Mouse (Mus musculus) gonadal fat pad, adult 2 months (tissue): ENCODE results near the gene Sntb2. TPM values are rescaled to one million over a fixed set of nuclear protein-coding genes. Genes with fewer than 3 reads are reported as not detected.
A peak's percentile ranks its signal among the peaks of the same experiment; 100 is the strongest.
"Not testable (repeated sequence)": the region's sequence is repeated elsewhere in the genome, so short reads cannot be mapped to it uniquely, and the experiment has no call there.

Experiments
- DNase-seq: peaks from one replicate; pipeline ENCODE4 v3.0.0-alpha.2; 2012; ENCODE audit warnings: low read depth
- polyA plus RNA-seq: library from polyadenylated mRNA; depleted of rRNA; stranded (reverse); fragments of >200 nt; gene quantifications from 2 replicates; pipeline ENCODE4 v1.2.3, GENCODE M21; 2012; rRNA removed

The Sntb2 gene
- polyA plus RNA-seq, 1 experiment, result 8.4 TPM

DNA sequence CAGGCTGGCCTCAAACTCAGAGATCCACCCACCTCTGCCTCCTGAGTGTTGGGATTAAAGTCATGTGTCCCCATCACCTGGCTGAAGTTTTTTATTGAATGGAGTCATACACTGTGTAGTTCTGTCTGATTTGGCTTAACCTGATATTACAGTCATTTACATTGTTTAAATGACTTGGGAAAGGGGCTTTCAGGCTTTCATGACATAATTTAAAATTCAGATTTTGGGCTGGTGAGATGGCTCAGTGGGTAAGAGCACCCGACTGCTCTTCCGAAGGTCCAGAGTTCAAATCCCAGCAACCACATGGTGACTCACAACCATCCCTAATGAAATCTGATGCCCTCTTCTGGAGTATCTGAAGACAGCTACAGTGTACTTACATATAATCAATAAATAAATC, 98.1 kb downstream of the Sntb2 start:
- not testable (repeated sequence) for DNase-seq

DNA sequence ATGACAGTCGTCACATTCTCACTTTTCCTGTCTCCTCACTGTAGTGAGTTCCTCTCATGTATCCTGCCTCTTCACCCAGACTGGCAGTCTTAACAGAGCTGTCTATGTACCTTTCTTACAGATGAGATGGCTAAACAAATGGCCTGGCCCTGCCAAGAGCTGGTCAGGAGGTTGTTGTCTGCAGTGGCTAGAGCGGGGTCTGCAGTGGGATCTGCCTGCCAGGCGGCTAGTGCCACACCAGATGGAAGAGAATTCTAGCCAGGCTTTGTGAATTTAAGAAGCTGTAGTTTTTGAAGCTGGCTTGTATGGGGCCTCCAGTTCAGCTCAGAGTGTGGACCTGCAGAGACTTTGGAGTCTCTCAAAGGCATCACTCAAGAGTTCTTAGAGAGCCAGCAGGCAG, 100.1 kb downstream of the Sntb2 start:
- no peak for DNase-seq

- no peak for DNase-seq
Observed at GRCm38 (mm10) chr8:107036626-107037025, 101.1 kb downstream of the Sntb2 start.

GRCm38 (mm10) chr8:107040632-107041031, 105.1 kb downstream of the Sntb2 start:
- DNase-seq, result no peak

DNA sequence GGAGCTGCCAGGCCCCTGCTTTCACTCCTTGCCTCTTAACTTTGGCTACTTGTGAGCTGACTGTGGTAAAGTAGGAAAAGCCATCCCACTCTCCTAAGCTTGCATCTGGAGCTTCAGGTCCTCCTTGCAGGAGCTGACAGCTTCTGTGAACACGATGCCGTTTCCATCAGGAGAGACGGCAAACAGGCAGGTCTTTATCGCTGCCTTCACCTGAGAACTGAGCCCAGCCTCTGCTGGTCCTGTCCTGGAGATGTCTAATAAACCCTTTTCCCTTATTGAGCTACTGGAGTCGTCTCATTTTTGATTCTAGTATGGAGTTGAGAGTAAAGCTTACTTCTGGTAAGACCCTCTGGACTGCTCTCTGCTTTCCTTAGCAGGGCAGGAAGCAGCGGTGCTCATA, 109.9 kb downstream of the Sntb2 start:
- DNase-seq, result no peak

DNA sequence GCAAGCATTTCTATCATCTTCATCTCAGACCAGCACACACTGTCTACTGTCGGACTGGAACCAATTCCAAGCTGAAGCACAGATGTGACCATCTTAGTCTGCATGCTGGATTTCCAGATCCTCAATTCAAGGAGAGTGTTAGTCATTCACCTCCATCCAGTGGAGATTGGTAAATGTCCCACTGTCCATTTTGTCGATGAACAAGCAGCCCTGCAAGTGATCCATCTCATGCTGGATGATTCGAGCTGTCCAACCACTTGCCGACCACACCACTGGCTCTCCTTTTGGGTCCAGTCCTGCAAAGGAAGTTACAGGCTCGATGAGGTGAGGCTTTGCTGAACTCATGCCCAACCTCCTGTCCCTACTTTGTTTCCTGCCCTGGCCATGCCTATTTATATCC, 111.4 kb downstream of the Sntb2 start:
- DNase-seq, result no peak

- DNase-seq, result no peak
Observed at GRCm38 (mm10) chr8:107048061-107048941, 112.8 kb downstream of the Sntb2 start, which contains the start of gene Pdf. Pdf (minus strand) TSS chr8:107048614.

DNA sequence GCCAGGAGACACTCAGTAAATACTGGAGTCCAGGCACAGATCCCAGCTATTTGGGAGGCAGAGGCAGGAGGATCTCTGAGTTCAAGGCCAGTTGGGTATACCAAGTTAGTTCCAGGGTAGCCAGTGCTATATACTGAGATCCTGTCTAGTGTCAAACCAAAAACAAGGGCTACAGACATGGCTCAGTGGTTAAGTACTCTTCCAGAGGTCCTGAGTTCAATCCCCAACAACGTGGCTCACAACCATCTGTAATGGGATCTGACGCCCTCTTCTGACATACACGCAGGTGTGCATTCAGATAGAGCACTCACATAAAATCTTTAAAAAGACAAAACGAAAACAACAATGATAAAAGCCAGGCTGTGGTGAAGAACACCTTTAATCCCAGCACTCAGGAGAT, 113.9 kb downstream of the Sntb2 start:
- DNase-seq, result no peak

DNA sequence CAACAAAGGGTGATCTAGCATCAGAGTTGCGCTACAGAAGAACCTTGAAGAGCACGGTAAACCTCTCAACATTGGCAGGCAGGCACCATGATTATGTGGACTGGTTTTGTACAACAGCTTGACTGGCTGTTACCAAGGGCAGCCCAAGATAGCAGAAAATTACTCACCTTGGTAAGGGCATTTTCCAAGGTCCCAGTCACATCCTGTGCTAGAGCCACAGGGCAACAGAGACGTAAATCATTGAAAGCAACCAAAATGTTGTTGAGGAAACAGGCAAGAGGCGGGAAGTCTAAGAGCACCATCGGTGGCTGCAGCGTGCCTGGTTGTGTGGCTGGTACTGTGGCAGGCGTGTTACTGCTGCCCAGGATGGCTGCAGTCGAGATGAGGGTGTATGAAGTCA, 116.5 kb downstream of the Sntb2 start:
- no peak for DNase-seq

DNA sequence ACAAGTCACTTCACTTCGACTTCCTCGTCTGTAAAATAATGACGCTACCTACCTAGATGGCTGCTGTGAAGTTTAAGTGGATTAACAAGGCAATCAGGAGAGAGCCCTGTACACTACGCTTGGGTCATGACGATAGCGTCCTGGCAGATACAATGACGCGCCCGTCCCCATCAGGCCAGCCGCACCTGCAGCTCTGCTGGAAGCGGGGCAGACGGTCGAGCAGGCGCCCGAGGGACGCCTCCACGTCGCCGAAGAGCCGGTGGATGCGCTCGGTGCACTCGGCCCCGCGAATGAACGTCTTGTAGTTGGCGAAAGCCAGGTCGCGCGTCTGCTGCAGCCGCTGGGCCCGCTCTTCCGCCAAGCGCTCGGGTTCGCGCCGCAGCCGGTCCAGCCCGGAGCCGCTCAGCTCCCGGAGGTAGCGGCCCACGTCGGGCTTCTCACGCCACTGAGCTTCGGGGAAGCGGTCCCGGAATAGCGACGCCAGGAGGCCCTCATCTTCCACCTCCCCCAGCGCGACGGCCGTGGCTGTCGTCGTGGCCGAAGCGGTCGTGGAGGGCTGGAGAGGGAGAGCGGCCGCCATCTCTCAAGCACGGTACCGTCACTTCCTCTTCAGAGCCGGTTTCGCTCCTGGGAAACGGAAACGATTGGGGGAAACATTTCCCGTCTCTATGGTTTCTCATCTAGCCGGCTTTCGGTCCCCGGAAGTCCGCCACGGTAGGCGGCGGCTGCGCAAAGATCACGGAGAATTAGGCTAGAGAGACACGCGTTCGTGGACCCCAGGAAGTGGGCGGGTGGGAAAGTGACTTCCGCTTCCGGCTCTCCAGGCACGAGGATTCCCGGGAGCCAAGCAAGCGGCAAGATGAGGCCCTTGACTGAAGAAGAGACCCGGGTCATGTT, 120.8 kb downstream of the Sntb2 start, which contains the start of the genes Cog8 and Nip7:
Gene Cog8, minus strand, starts transcription at position 614 of the 897 bp plus-strand sequence.
Gene Nip7, plus strand, starts transcription at position 802 of the 897 bp plus-strand sequence.
- DNase-seq, result peak; percentile 81

DNA sequence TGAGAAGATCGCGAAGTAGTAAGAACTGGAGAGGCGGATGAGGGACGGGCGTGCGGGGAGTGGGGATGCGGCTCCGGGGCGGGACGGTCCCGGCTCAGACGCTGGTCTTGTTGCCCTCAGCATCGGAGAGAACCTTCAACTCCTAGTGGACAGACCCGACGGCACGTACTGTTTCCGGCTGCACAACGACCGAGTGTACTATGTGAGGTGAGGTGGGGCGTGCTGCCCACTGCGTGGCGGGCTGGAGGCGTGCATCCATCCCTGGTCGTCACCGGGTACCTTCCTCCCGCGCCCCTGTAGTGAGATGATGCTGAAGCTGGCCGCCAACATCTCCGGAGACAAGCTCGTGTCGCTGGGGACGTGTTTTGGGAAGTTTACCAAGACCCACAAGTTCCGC, 121.4 kb downstream of the Sntb2 start:
- no peak for DNase-seq

GRCm38 (mm10) chr8:107062613-107063012, 127.1 kb downstream of the Sntb2 start:
- DNase-seq, result no peak

DNA sequence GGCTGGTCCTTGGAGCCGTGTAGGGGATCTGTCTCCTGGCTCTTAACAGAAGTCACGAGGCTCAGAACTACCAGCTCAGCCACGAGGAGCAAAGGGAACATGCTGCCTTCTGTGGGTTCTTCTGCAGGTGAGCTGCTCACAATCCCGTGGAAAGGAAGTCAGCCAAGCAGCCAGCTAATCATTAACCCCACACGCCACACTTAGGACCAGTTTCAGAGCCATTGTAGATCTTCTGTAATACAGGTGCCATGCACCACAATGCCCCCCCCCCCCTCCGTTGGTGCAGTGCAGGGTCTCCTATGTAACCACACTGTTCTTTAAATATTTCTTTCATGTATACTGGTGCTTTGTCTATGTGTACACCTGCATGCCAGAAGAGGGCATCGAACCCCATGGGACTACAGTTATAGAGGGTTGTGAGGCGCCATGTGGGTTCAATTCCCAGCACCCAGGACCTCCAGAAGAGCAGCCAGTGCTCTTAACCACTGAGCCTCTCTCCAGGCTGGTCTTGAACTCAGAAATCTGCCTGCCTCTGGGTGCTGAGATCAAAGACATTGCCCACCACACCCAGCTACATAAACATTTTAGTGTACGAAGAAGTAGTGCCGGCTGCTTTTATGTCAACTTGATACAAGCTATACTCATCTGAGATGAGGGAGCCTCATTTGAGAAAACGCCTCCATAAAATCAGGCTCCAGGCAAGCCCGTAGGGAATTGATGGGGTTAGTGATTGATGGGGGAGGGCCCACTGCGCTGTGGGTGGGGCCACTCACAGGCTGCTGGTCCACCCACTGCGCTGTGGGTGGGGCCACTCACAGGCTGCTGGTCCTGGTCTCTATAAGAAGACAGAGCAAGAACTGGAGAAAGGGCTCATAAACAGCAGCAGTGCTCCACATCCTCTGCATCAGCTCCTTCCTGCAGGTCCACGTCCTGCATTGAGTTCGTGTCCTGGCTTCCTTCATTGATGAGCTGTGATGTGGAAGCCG, 130.3 kb downstream of the Sntb2 start, which contains the start of gene Tmed6:
Gene Tmed6, minus strand, starts transcription at position 134 of the 986 bp plus-strand sequence.
- DNase-seq, result no peak

Other genes with a start within 250 kb of the Sntb2 start
- gene Has3, start 65.5 kb upstream of the Sntb2 start, polyA plus RNA-seq, result 1.5 and 2.3 TPM in 2 replicates
- gene Utp4, start 42.1 kb upstream of the Sntb2 start, polyA plus RNA-seq, result 21.3 and 23.9 TPM in 2 replicates
- 24.2 and 28.1 TPM in 2 replicates for gene Vps4a, start 95.5 kb downstream of the Sntb2 start, polyA plus RNA-seq
- gene Pdf, start 112.9 kb downstream of the Sntb2 start, polyA plus RNA-seq, result 22.6 and 25.4 TPM in 2 replicates
- gene Cog8, start 120.9 kb downstream of the Sntb2 start, polyA plus RNA-seq, result 41.3 and 52.7 TPM in 2 replicates
- gene Nip7, start 121.1 kb downstream of the Sntb2 start, polyA plus RNA-seq, result 18.1 and 23.7 TPM in 2 replicates
- gene Tmed6, start 129.9 kb downstream of the Sntb2 start, polyA plus RNA-seq, result 102 and 122 TPM in 2 replicates
- gene Terf2, start 160.8 kb downstream of the Sntb2 start, polyA plus RNA-seq, result 10.7 and 11.7 TPM in 2 replicates
- 216 and 287 TPM in 2 replicates for gene Cyb5b, start 214.9 kb downstream of the Sntb2 start, polyA plus RNA-seq